Mouse (Mus musculus) heart, embryonic 13.5 days (tissue): ENCODE data around the gene Kcnn1. TPM values are rescaled to one million over a fixed set of nuclear protein-coding genes. Genes with fewer than 3 reads are reported as not detected.

Experiments
- ATAC-seq: fragments of 200-750 bp; cut with Nextera tagmentation; 2 replicates; pipeline ENCODE4 v1.8.0; 2017; ENCODE audit warnings: moderate TSS enrichment; ENCODE audit not compliant: insufficient number of reproducible peaks, low FRiP score, low TSS enrichment; ENCODE audit errors: extremely low read depth
- H3K27ac ChIP-seq: fragments of 300-500 bp; sonication (generic); replicated peaks from 2 replicates; pipeline ENCODE4 v1.5.1; 2015; ENCODE audit warnings: moderate library complexity, mild to moderate bottlenecking, inconsistent platforms
- H3K27me3 ChIP-seq: fragments of 300-500 bp; sonication (generic); replicated peaks from 2 replicates; pipeline ENCODE4 v1.6.1; 2015; ENCODE audit warnings: mild to moderate bottlenecking, inconsistent platforms
- H3K36me3 ChIP-seq: fragments of 300-500 bp; sonication (generic); 2 replicates; pipeline ENCODE4 v1.6.1; 2015; ENCODE audit warnings: mild to moderate bottlenecking, inconsistent platforms
- H3K4me1 ChIP-seq: fragments of 300-500 bp; sonication (generic); 2 replicates; pipeline ENCODE4 v1.6.1; 2015; ENCODE audit warnings: inconsistent platforms
- H3K4me2 ChIP-seq: fragments of 300-500 bp; sonication (generic); 2 replicates; pipeline ENCODE4 v1.6.1; 2015; ENCODE audit warnings: inconsistent platforms, mild to moderate bottlenecking, moderate library complexity
- H3K4me3 ChIP-seq: fragments of 300-500 bp; sonication (generic); 2 replicates; pipeline ENCODE4 v1.5.1; 2015; ENCODE audit warnings: moderate library complexity, mild to moderate bottlenecking, inconsistent platforms
- H3K9ac ChIP-seq: fragments of 300-500 bp; sonication (generic); 2 replicates; pipeline ENCODE4 v1.6.1; 2015; ENCODE audit warnings: inconsistent platforms, mild to moderate bottlenecking, moderate library complexity
- H3K9me3 ChIP-seq: fragments of 300-500 bp; sonication (generic); 2 replicates; pipeline ENCODE4 v1.6.1; 2016; ENCODE audit warnings: inconsistent platforms
- WGBS: fragments of 180-500 bp; shearing (Covaris S2); methylation state at CpG from one replicate; pipeline ENCODE4 v1.1.7; 2015; ENCODE audit warnings: mixed read lengths; 5-methylcytosine and 5-hydroxymethylcytosine counted together
- polyA plus RNA-seq: library from polyadenylated mRNA; unstranded; fragments of >200 nt; fragmentation: Nextera tagmentation; extraction: Ambion mirVana; gene quantifications from 2 replicates; pipeline ENCODE4 v1.2.1, GENCODE M21; 2015

The Kcnn1 gene
- 1.5 TPM in 2 replicates for polyA plus RNA-seq

GRCm38 (mm10) chr8:70862824-70863641 is at the start of gene Kcnn1:
TSS of gene Kcnn1 (minus strand) at chr8:70863258.
- H3K4me3 ChIP-seq, result peak within 1 kb of the TSS; percentile 70
- peaks cover 6% of the 10 kb centered on the region for H3K36me3 ChIP-seq
- H3K4me1 ChIP-seq, result peaks cover 39% of the 10 kb centered on the region
- H3K9ac ChIP-seq, result peak within 1 kb of the TSS; percentile 83
- H3K9me3 ChIP-seq, result no peaks in the 10 kb centered on the region
- peak within 1 kb of the TSS; percentile 94 for H3K4me2 ChIP-seq
- ATAC-seq, result no peak
- H3K27me3 ChIP-seq, result peaks cover 42% of the 10 kb centered on the region
- WGBS, result 2% methylated on average over 55 of the region's 55 CpGs
- H3K27ac ChIP-seq, result peak within 1 kb of the TSS; percentile 64; the same call in 1 of the 2 replicates

GRCm38 (mm10) chr8:70911596-70911995 is 48.5 kb upstream of the Kcnn1 start:
- ATAC-seq, result no peak
- no peaks in the 10 kb centered on the region for H3K27me3 ChIP-seq
- peaks cover 63% of the 10 kb centered on the region for H3K36me3 ChIP-seq
- H3K9ac ChIP-seq, result no peak overlapping the region
- 67% methylated on average over 5 of the region's 5 CpGs for WGBS
- peaks cover 16% of the 10 kb centered on the region for H3K4me1 ChIP-seq
- H3K4me3 ChIP-seq, result no peak overlapping the region
- no peak overlapping the region for H3K27ac ChIP-seq
- no peaks in the 10 kb centered on the region for H3K9me3 ChIP-seq
- H3K4me2 ChIP-seq, result no peak overlapping the region

- peak overlapping the region; percentile 95 for H3K4me2 ChIP-seq
- H3K9ac ChIP-seq, result peak overlapping the region; percentile 91; the same call in 1 of the 2 replicates
- peaks cover 22% of the 10 kb centered on the region for H3K36me3 ChIP-seq
- no peak overlapping the region for H3K27ac ChIP-seq
- H3K9me3 ChIP-seq, result no peaks in the 10 kb centered on the region
- H3K27me3 ChIP-seq, result peaks cover 7% of the 10 kb centered on the region; the same call in 1 of the 2 replicates
- peaks cover 24% of the 10 kb centered on the region for H3K4me1 ChIP-seq
- H3K4me3 ChIP-seq, result no peak overlapping the region
- WGBS, result 60% methylated on average over 2 of the region's 2 CpGs
- no peak for ATAC-seq
Observed at GRCm38 (mm10) chr8:70907518-70907917, 44.5 kb upstream of the Kcnn1 start.

- Histone ChIP-seq H3K9ac (peak within 1 kb of the TSS; percentile 91), H3K27me3 (peaks cover 14% of the 10 kb centered on the region), H3K4me2 (peak within 1 kb of the TSS; percentile 95), H3K9me3 (no peaks in the 10 kb centered on the region), H3K4me1 (peaks cover 24% of the 10 kb centered on the region), H3K27ac (peak within 1 kb of the TSS; percentile 90), H3K4me3 (peak within 1 kb of the TSS; percentile 82), H3K36me3 (peaks cover 8% of the 10 kb centered on the region)
- ATAC-seq, result peak; percentile 72
- WGBS, result under 1% methylated on average over 86 of the region's 86 CpGs
Observed at GRCm38 (mm10) chr8:70905831-70906736, 43.0 kb upstream of the Kcnn1 start, which contains the start of gene Map1s. TSS of gene Map1s (plus strand) at chr8:70905932.

- Histone ChIP-seq H3K27ac (peak overlapping the region; percentile 90), H3K4me3 (peak overlapping the region; percentile 82), H3K9ac (peak overlapping the region; percentile 91), H3K9me3 (no peaks in the 10 kb centered on the region), H3K4me2 (peak overlapping the region; percentile 95), H3K27me3 (peaks cover 14% of the 10 kb centered on the region), H3K4me1 (peaks cover 24% of the 10 kb centered on the region), H3K36me3 (0 out of 2 replicates have a peak, but pooled peaks cover 3% of the 10 kb centered on the region)
- ATAC-seq, result no peak
- WGBS, result 18% methylated on average over 8 of the region's 8 CpGs
Observed at GRCm38 (mm10) chr8:70905463-70905830, 42.4 kb upstream of the Kcnn1 start.

GRCm38 (mm10) chr8:70904532-70904931 is 41.5 kb upstream of the Kcnn1 start:
- Histone ChIP-seq H3K27ac (no peak overlapping the region), H3K9ac (no peak overlapping the region), H3K36me3 (0 out of 2 replicates have a peak, but pooled peaks cover 3% of the 10 kb centered on the region), H3K9me3 (no peaks in the 10 kb centered on the region), H3K4me2 (no peak overlapping the region), H3K27me3 (peaks cover 14% of the 10 kb centered on the region), H3K4me1 (peaks cover 24% of the 10 kb centered on the region), H3K4me3 (no peak overlapping the region)
- ATAC-seq, result no peak
- WGBS, result 46% methylated on average over 4 of the region's 4 CpGs

- H3K4me1 ChIP-seq, result peaks cover 24% of the 10 kb centered on the region
- no peak overlapping the region for H3K4me2 ChIP-seq
- peaks cover 14% of the 10 kb centered on the region for H3K27me3 ChIP-seq
- no peak overlapping the region for H3K27ac ChIP-seq
- H3K4me3 ChIP-seq, result no peak overlapping the region
- H3K9ac ChIP-seq, result no peak overlapping the region
- H3K9me3 ChIP-seq, result no peaks in the 10 kb centered on the region
- no peak for ATAC-seq
- no peaks in the 10 kb centered on the region for H3K36me3 ChIP-seq
Observed at GRCm38 (mm10) chr8:70903582-70903981, 40.5 kb upstream of the Kcnn1 start.

GRCm38 (mm10) chr8:70903112-70903511 is 40.1 kb upstream of the Kcnn1 start:
- no peak overlapping the region for H3K4me3 ChIP-seq
- H3K4me1 ChIP-seq, result peaks cover 28% of the 10 kb centered on the region
- H3K9me3 ChIP-seq, result no peaks in the 10 kb centered on the region
- H3K27ac ChIP-seq, result no peak overlapping the region
- no peak overlapping the region for H3K4me2 ChIP-seq
- no peak overlapping the region for H3K9ac ChIP-seq
- no peaks in the 10 kb centered on the region for H3K36me3 ChIP-seq
- H3K27me3 ChIP-seq, result peaks cover 14% of the 10 kb centered on the region
- WGBS, result 33% methylated on average over 4 of the region's 4 CpGs
- no peak for ATAC-seq

GRCm38 (mm10) chr8:70902211-70902610 is 39.2 kb upstream of the Kcnn1 start:
- 26% methylated on average over 5 of the region's 5 CpGs for WGBS
- Histone ChIP-seq H3K4me1 (peaks cover 19% of the 10 kb centered on the region), H3K36me3 (no peaks in the 10 kb centered on the region), H3K4me3 (no peak overlapping the region), H3K27me3 (peaks cover 14% of the 10 kb centered on the region), H3K9me3 (no peaks in the 10 kb centered on the region), H3K9ac (no peak overlapping the region), H3K27ac (no peak overlapping the region), H3K4me2 (no peak overlapping the region)
- ATAC-seq, result no peak

GRCm38 (mm10) chr8:70900872-70901387 is 37.9 kb upstream of the Kcnn1 start:
- ATAC-seq, result no peak
- Histone ChIP-seq H3K4me2 (no peak overlapping the region), H3K9me3 (no peaks in the 10 kb centered on the region), H3K4me1 (peaks cover 17% of the 10 kb centered on the region), H3K36me3 (peaks cover 1% of the 10 kb centered on the region), H3K9ac (no peak overlapping the region), H3K4me3 (no peak overlapping the region), H3K27ac (no peak overlapping the region), H3K27me3 (peaks cover 14% of the 10 kb centered on the region)
- WGBS, result 73% methylated on average over 2 of the region's 2 CpGs

- Histone ChIP-seq H3K9ac (0 out of 2 replicates have a peak overlapping the region, but pooled peaks have one; percentile 89), H3K36me3 (peaks cover 18% of the 10 kb centered on the region), H3K4me2 (no peak overlapping the region), H3K9me3 (no peaks in the 10 kb centered on the region), H3K4me3 (no peak overlapping the region), H3K27me3 (peaks cover 21% of the 10 kb centered on the region), H3K4me1 (peaks cover 16% of the 10 kb centered on the region), H3K27ac (no peak overlapping the region)
- no peak for ATAC-seq
- WGBS, result 70% methylated on average over 2 of the region's 2 CpGs
Observed at GRCm38 (mm10) chr8:70899226-70899625, 36.2 kb upstream of the Kcnn1 start.
